Mouse (Mus musculus) MEL (cell line): Measurements from ENCODE around the gene Malsu1. TPM values are rescaled to one million over a fixed set of nuclear protein-coding genes. Genes with fewer than 3 reads are reported as not detected.
A peak's percentile ranks its signal among the peaks of the same experiment; 100 is the strongest.

Experiments used
- DNase-seq: peaks from one replicate; pipeline ENCODE4 v3.0.0; 2011; ENCODE audit warnings: low read depth, low spot score
- H3K27ac ChIP-seq: 2 replicates; pipeline ENCODE4 v1.5.1; 2012; ENCODE audit warnings: low read depth, mild to moderate bottlenecking, control low read depth, low read length, moderate library complexity; ENCODE audit not compliant: control insufficient read depth
- H3K27me3 ChIP-seq, 2 experiments: fragments of 150-350 bp in 1 of 2; sonication (generic) in 1 of 2; 2 replicates each; pipeline ENCODE4 v1.6.1; 2012; ENCODE audit warnings: low read length in 2 of 2, mild to moderate bottlenecking in 2 of 2, improper control_type of control experiment in 1 of 2, moderate library complexity in 1 of 2; ENCODE audit not compliant: insufficient read depth in 2 of 2, control insufficient read depth in 1 of 2
- H3K36me3 ChIP-seq, 2 experiments: 2 replicates each; pipeline ENCODE4 v1.6.1; 2012 to 2014; ENCODE audit warnings: low read length in 2 of 2, improper control_type of control experiment in 1 of 2, inconsistent platforms in 1 of 2, mild to moderate bottlenecking in 1 of 2; ENCODE audit not compliant: insufficient read depth in 2 of 2, control insufficient read depth in 1 of 2
- H3K4me1 ChIP-seq, 2 experiments: fragments of 150-350 bp in 1 of 2; sonication (generic) in 1 of 2; 2 replicates each; pipeline ENCODE4 v1.6.1; 2012; ENCODE audit warnings: low read length in 2 of 2, improper control_type of control experiment in 1 of 2, mild to moderate bottlenecking in 1 of 2; ENCODE audit not compliant: insufficient read depth in 2 of 2, control insufficient read depth in 1 of 2
- H3K4me3 ChIP-seq, 2 experiments: fragments of 150-350 bp in 1 of 2; sonication (generic) in 1 of 2; 2 replicates each; pipeline ENCODE4 v1.5.1; 2012; ENCODE audit warnings: low read depth in 2 of 2, low read length in 2 of 2, mild to moderate bottlenecking in 2 of 2, moderate library complexity in 2 of 2, control low read depth in 1 of 2, improper control_type of control experiment in 1 of 2; ENCODE audit not compliant: control insufficient read depth in 1 of 2, insufficient read depth in 1 of 2
- H3K79me2 ChIP-seq: 2 replicates; pipeline ENCODE4 v1.6.1; 2012; ENCODE audit warnings: mild to moderate bottlenecking, low read length, moderate library complexity; ENCODE audit not compliant: control insufficient read depth, poor library complexity, insufficient read depth
- H3K9ac ChIP-seq: 2 replicates; pipeline ENCODE4 v1.6.1; 2012; ENCODE audit warnings: low read depth, mild to moderate bottlenecking, control low read depth, low read length, moderate library complexity; ENCODE audit not compliant: control insufficient read depth, poor library complexity, severe bottlenecking
- H3K9me3 ChIP-seq: fragments of 150-350 bp; sonication (generic); replicated peaks from 2 replicates; pipeline ENCODE4 v1.6.1; 2012; ENCODE audit warnings: mild to moderate bottlenecking, low read length, improper control_type of control experiment, moderate library complexity; ENCODE audit not compliant: insufficient read depth
- BHLHE40 ChIP-seq: IDR thresholded peaks from 2 replicates; pipeline ENCODE4 v1.6.1; 2012; ENCODE audit warnings: low read depth, mild to moderate bottlenecking, inconsistent platforms, low read length, improper control_type of control experiment, borderline replicate concordance
- CHD2 ChIP-seq: IDR thresholded peaks from 2 replicates; pipeline ENCODE4 v1.6.1; 2011; ENCODE audit warnings: low read length, improper control_type of control experiment
- CTCF ChIP-seq, 3 experiments: IDR thresholded peaks in 2 of 3; conservative IDR thresholded peaks in 1 of 3; 2 replicates each; pipeline ENCODE4 v1.5.1; 2011 to 2012; ENCODE audit warnings: low read length in 3 of 3, low read depth in 2 of 3, mild to moderate bottlenecking in 2 of 3, improper control_type of control experiment in 1 of 3, inconsistent platforms in 1 of 3, mixed read lengths in 1 of 3, moderate library complexity in 1 of 3; ENCODE audit not compliant: control insufficient read depth in 1 of 3, insufficient read depth in 1 of 3, poor library complexity in 1 of 3, severe bottlenecking in 1 of 3
- E2F4 ChIP-seq: IDR thresholded peaks from 2 replicates; pipeline ENCODE4 v1.6.1; 2011; ENCODE audit warnings: low read depth, low read length, improper control_type of control experiment, borderline replicate concordance
- ELF1 ChIP-seq: IDR thresholded peaks from 2 replicates; pipeline ENCODE4 v1.6.1; 2014; ENCODE audit warnings: low read depth, mild to moderate bottlenecking, inconsistent platforms, low read length, improper control_type of control experiment, moderate library complexity
- EP300 ChIP-seq, 2 experiments: IDR thresholded peaks; 2 replicates each; pipeline ENCODE4 v1.6.1; 2011; ENCODE audit warnings: improper control_type of control experiment in 2 of 2, low read length in 2 of 2, low read depth in 1 of 2, mild to moderate bottlenecking in 1 of 2
- ETS1 ChIP-seq: IDR thresholded peaks from 2 replicates; pipeline ENCODE4 v1.6.1; 2012; ENCODE audit warnings: low read depth, mild to moderate bottlenecking, inconsistent platforms, low read length, improper control_type of control experiment, moderate library complexity
- GABPA ChIP-seq: IDR thresholded peaks from 2 replicates; pipeline ENCODE4 v1.6.1; 2012; ENCODE audit warnings: low read depth, mild to moderate bottlenecking, inconsistent platforms, low read length, improper control_type of control experiment, moderate library complexity
- GATA1 ChIP-seq: IDR thresholded peaks from 2 replicates; pipeline ENCODE4 v1.6.1; 2011; ENCODE audit warnings: low read depth, low read length, improper control_type of control experiment
- HCFC1 ChIP-seq: IDR thresholded peaks from 2 replicates; pipeline ENCODE4 v1.6.1; 2012; ENCODE audit warnings: low read depth, mild to moderate bottlenecking, inconsistent platforms, low read length, improper control_type of control experiment, moderate library complexity
- JUND ChIP-seq: IDR thresholded peaks from 2 replicates; pipeline ENCODE4 v1.6.1; 2011; ENCODE audit warnings: low read depth, mild to moderate bottlenecking, improper control_type of control experiment, low read length
- KAT2A ChIP-seq: conservative IDR thresholded peaks from 2 replicates; pipeline ENCODE4 v1.6.1; 2012; ENCODE audit warnings: low read depth, low read length, improper control_type of control experiment, inconsistent platforms
- MAX ChIP-seq: IDR thresholded peaks from 2 replicates; pipeline ENCODE4 v1.6.1; 2011; ENCODE audit warnings: low read length, improper control_type of control experiment
- MAZ ChIP-seq: IDR thresholded peaks from 2 replicates; pipeline ENCODE4 v1.6.1; 2012; ENCODE audit warnings: low read depth, mild to moderate bottlenecking, inconsistent platforms, low read length, improper control_type of control experiment
- MEF2A ChIP-seq: IDR thresholded peaks from 2 replicates; pipeline ENCODE4 v1.6.1; 2014; ENCODE audit warnings: low read depth, mild to moderate bottlenecking, inconsistent platforms, low read length, improper control_type of control experiment; ENCODE audit not compliant: poor library complexity, insufficient replicate concordance, severe bottlenecking; ENCODE audit errors: extremely low read depth
- MXI1 ChIP-seq: IDR thresholded peaks from 2 replicates; pipeline ENCODE4 v1.6.1; 2011; ENCODE audit warnings: mild to moderate bottlenecking, low read depth, low read length, improper control_type of control experiment
- MYB ChIP-seq: IDR thresholded peaks from 2 replicates; pipeline ENCODE4 v1.6.1; 2011; ENCODE audit warnings: mild to moderate bottlenecking, low read depth, low read length, improper control_type of control experiment
- MYC ChIP-seq: IDR thresholded peaks from 2 replicates; pipeline ENCODE4 v1.6.1; 2011; ENCODE audit warnings: low read depth, mild to moderate bottlenecking, low read length, improper control_type of control experiment, moderate library complexity
- NELFE ChIP-seq: IDR thresholded peaks from 2 replicates; pipeline ENCODE4 v1.6.1; 2011; ENCODE audit warnings: low read depth, low read length, improper control_type of control experiment
- POLR2A ChIP-seq, 2 experiments: IDR thresholded peaks; 2 replicates each; pipeline ENCODE4 v1.6.1; 2011 to 2012; ENCODE audit warnings: low read length in 2 of 2, mild to moderate bottlenecking in 2 of 2, control low read depth in 1 of 2, improper control_type of control experiment in 1 of 2, low read depth in 1 of 2, moderate library complexity in 1 of 2; ENCODE audit not compliant: control insufficient read depth in 1 of 2, insufficient read depth in 1 of 2, poor library complexity in 1 of 2
- POLR2AphosphoS2 ChIP-seq: IDR thresholded peaks from 2 replicates; pipeline ENCODE4 v1.6.1; 2011; ENCODE audit warnings: low read length, improper control_type of control experiment
- SIN3A ChIP-seq: IDR thresholded peaks from 2 replicates; pipeline ENCODE4 v1.6.1; 2012; ENCODE audit warnings: low read length, improper control_type of control experiment, inconsistent platforms
- SMC3 ChIP-seq: IDR thresholded peaks from 2 replicates; pipeline ENCODE4 v1.6.1; 2011; ENCODE audit warnings: low read depth, low read length, improper control_type of control experiment
- TAL1 ChIP-seq: IDR thresholded peaks from 2 replicates; pipeline ENCODE4 v1.6.1; 2012; ENCODE audit warnings: mild to moderate bottlenecking, inconsistent platforms, low read length, moderate library complexity, mixed read lengths
- TBP ChIP-seq: IDR thresholded peaks from 2 replicates; pipeline ENCODE4 v1.8.0; 2011; ENCODE audit warnings: low read depth, low read length, improper control_type of control experiment
- TCF12 ChIP-seq: IDR thresholded peaks from 2 replicates; pipeline ENCODE4 v1.6.1; 2014; ENCODE audit warnings: low read depth, mild to moderate bottlenecking, inconsistent platforms, low read length, improper control_type of control experiment, moderate library complexity
- USF2 ChIP-seq, 2 experiments: IDR thresholded peaks; 2 replicates each; pipeline ENCODE4 v1.6.1; 2011 to 2012; ENCODE audit warnings: improper control_type of control experiment in 2 of 2, low read length in 2 of 2, borderline replicate concordance in 1 of 2, inconsistent platforms in 1 of 2, low read depth in 1 of 2, mild to moderate bottlenecking in 1 of 2; ENCODE audit not compliant: insufficient read depth in 1 of 2
- ZC3H11A ChIP-seq: IDR thresholded peaks from 2 replicates; pipeline ENCODE4 v1.6.1; 2012; ENCODE audit warnings: low read depth, mild to moderate bottlenecking, inconsistent platforms, low read length, improper control_type of control experiment
- ZMIZ1 ChIP-seq: IDR thresholded peaks from 2 replicates; pipeline ENCODE4 v1.6.1; 2012; ENCODE audit warnings: low read depth, mild to moderate bottlenecking, inconsistent platforms, low read length, improper control_type of control experiment, moderate library complexity
- ZNF384 ChIP-seq: IDR thresholded peaks from 2 replicates; pipeline ENCODE4 v1.6.1; 2012; ENCODE audit warnings: low read depth, mild to moderate bottlenecking, inconsistent platforms, low read length, improper control_type of control experiment
- polyA plus RNA-seq, 2 experiments: library from polyadenylated mRNA; stranded (reverse) in 1 of 2; unstranded in 1 of 2; fragments of >175 nt in 1 of 2; fragments of >200 nt in 1 of 2; gene quantifications; 2 replicates each; pipeline versions ENCODE4 v1.2.1 to v1.2.4; 2012; ENCODE audit warnings: low replicate concordance in 2 of 2, low read depth in 1 of 2; ENCODE audit not compliant: insufficient read length in 2 of 2, insufficient read depth in 1 of 2, missing spikeins in 1 of 2
- total RNA-seq: library from RNA; depleted of rRNA; stranded (reverse); fragments of 300-350 nt; gene quantifications from 2 replicates; pipeline ENCODE4 v1.2.3, GENCODE M21; 2012; rRNA removed

Malsu1 gene
- 27.1 and 27.8 TPM in 2 replicates for total RNA-seq
- 10 to 100 TPM in 1 of 2 experiments, not detected in 1; 60.7 TPM for polyA plus RNA-seq

GRCm38 (mm10) chr6:49073304-49074116, at the start of gene Malsu1:
TSS of gene Malsu1 (plus strand) at chr6:49073795.
- DNase-seq = peak; percentile 94

GRCm38 (mm10) chr6:49025290-49025689, 48.3 kb upstream of the Malsu1 start:
- no peak for DNase-seq
- no peak overlapping the region for H3K27ac ChIP-seq
- TF ChIP-seq HCFC1 = no peak
- no peak for TF ChIP-seq MAZ
- no peak for TF ChIP-seq POLR2A (IDR thresholded peaks at IDR 0.05; ENCODE audit: control insufficient read depth in 1 of 2, insufficient read depth in 1 of 2, low read depth in 1 of 2, low read length in 2 of 2, poor library complexity in 1 of 2)
- no peak for TF ChIP-seq ZMIZ1
- no peak for TF ChIP-seq USF2 (IDR thresholded peaks at IDR 0.05; ENCODE audit: borderline replicate concordance in 1 of 2, insufficient read depth in 1 of 2, low read depth in 1 of 2, low read length in 2 of 2)
- TF ChIP-seq CHD2 = no peak
- no peak for TF ChIP-seq MAX
- no peaks in the 10 kb centered on the region for H3K36me3 ChIP-seq
- H3K27me3 ChIP-seq = no peaks in the 10 kb centered on the region
- H3K79me2 ChIP-seq = no peaks in the 10 kb centered on the region
- H3K9me3 ChIP-seq = no peaks in the 10 kb centered on the region
- no peak overlapping the region for H3K4me3 ChIP-seq
- no peaks in the 10 kb centered on the region for H3K4me1 ChIP-seq
- no peak overlapping the region for H3K9ac ChIP-seq

More at GRCm38 (mm10) chr6:49073304-49074116, at the start of gene Malsu1:
- Histone ChIP-seq H3K9ac (peak within 1 kb of the TSS; percentile 76), H3K9me3 (no peaks in the 10 kb centered on the region), H3K4me3 (peak within 1 kb of the TSS; percentile 70 to 90), H3K79me2 (peaks cover 21% of the 10 kb centered on the region), H3K27me3 (peaks cover 0 to 2% of the 10 kb centered on the region in 2 experiments; a peak in 2 of 4 replicates), H3K4me1 (peaks cover 3 to 9% of the 10 kb centered on the region in 2 experiments; a peak in 2 of 4 replicates), H3K27ac (no peak within 1 kb of the TSS), H3K36me3 (peaks cover 2 to 6% of the 10 kb centered on the region in 2 experiments; a peak in 2 of 4 replicates)
- TF ChIP-seq MYC (0 out of 2 replicates have a peak, but pooled peaks have one; percentile 36), MAX (0 out of 2 replicates have a peak, but pooled peaks have one; percentile 23), ETS1 (no peak), MEF2A (no peak), MXI1 (no peak), POLR2AphosphoS2 (peak; percentile 72), TBP (peak; percentile 87), SMC3 (no peak), SIN3A (peak; percentile 87), EP300 (IDR thresholded peaks at IDR 0.05; ENCODE audit: low read depth in 1 of 2, low read length in 2 of 2) (no peak), GATA1 (no peak), JUND (0 out of 2 replicates have a peak, but pooled peaks have one; percentile 6), HCFC1 (peak; percentile 90), MYB (no peak), POLR2A (IDR thresholded peaks at IDR 0.05; ENCODE audit: control insufficient read depth in 1 of 2, insufficient read depth in 1 of 2, low read depth in 1 of 2, low read length in 2 of 2, poor library complexity in 1 of 2) (peak; percentile 80 to 96), CTCF (IDR thresholded peaks at IDR 0.05 in 2 of 3, conservative IDR thresholded peaks at IDR 0.05 in 1 of 3; ENCODE audit: control insufficient read depth in 1 of 3, insufficient read depth in 1 of 3, low read depth in 2 of 3, low read length in 3 of 3, poor library complexity in 1 of 3, severe bottlenecking in 1 of 3) (no peak; a peak in 1 of 6 replicates), NELFE (peak; percentile 93), CHD2 (no peak), MAZ (peak; percentile 75; the same call in 1 of the 2 replicates), BHLHE40 (no peak), KAT2A (no peak; the same call in none of the 2 replicates), ZNF384 (no peak; the same call in 1 of the 2 replicates), ZC3H11A (no peak), E2F4 (no peak), TAL1 (no peak), GABPA (no peak), ELF1 (peak; percentile 94), TCF12 (peak; percentile 55; the same call in 1 of the 2 replicates)
